Mouse (Mus musculus): ENCODE measurements around the gene Flt4. TPM values are rescaled to one million over a fixed set of nuclear protein-coding genes. Genes with fewer than 3 reads are reported as not detected.

Gene Flt4
- total RNA-seq, 1 experiment: 4.3 TPM

GRCm38 (mm10) chr11:49652401-49653078 lies 43.5 kb downstream of the Flt4 start:
- Histone ChIP-seq H3K4me1 (ENCODE audit: control insufficient read depth in 2 of 2, insufficient read depth in 2 of 2, low read length in 2 of 2, poor library complexity in 1 of 2) (peaks cover 2 to 17% of the 10 kb centered on the region in 2 experiments; a peak in 2 of 4 replicates), H3K27ac (ENCODE audit: insufficient read depth, low read depth, low read length, poor library complexity, severe bottlenecking) (no peak overlapping the region), H3K9me3 (ENCODE audit: control insufficient read depth, insufficient read depth, low read depth, low read length) (no peaks in the 10 kb centered on the region), H3K4me3 (ENCODE audit: insufficient read depth in 1 of 2, low read depth in 1 of 2, low read length in 2 of 2, poor library complexity in 1 of 2, severe bottlenecking in 1 of 2) (no peak overlapping the region), H3K9ac (ENCODE audit: insufficient read depth, low read depth, low read length, poor library complexity, severe bottlenecking) (no peak overlapping the region), H3K36me3 (ENCODE audit: control insufficient read depth, insufficient read depth, low read length, poor library complexity, severe bottlenecking) (no peaks in the 10 kb centered on the region)
- in situ Hi-C loops (cut with MboI; ENCODE audit: low sequenced_read_pairs in 2 of 2, unreplicated experiment in 2 of 2): no loop called here
- no peak for TF ChIP-seq CHD2 (IDR thresholded peaks at IDR 0.05; ENCODE audit: low read depth, low read length)
- peak; percentile 78 for DNase-seq (ENCODE audit: low read depth, low spot score)

- no peak for TF ChIP-seq ZC3H11A (IDR thresholded peaks at IDR 0.05; ENCODE audit: borderline replicate concordance, low read depth, low read length)
- no peak for TF ChIP-seq CHD2 (IDR thresholded peaks at IDR 0.05; ENCODE audit: low read depth, low read length)
- no peak for TF ChIP-seq MAFK (IDR thresholded peaks at IDR 0.05; ENCODE audit: insufficient read depth, low read depth, low read length)
- no peak for TF ChIP-seq ZNF384 (IDR thresholded peaks at IDR 0.05; ENCODE audit: low read depth, low read length)
- TF ChIP-seq HCFC1 (IDR thresholded peaks at IDR 0.05; ENCODE audit: borderline replicate concordance, insufficient read depth, low read length): no peak
- Histone ChIP-seq H3K4me3 (ENCODE audit: insufficient read depth in 1 of 2, low read depth in 1 of 2, low read length in 2 of 2, poor library complexity in 1 of 2, severe bottlenecking in 1 of 2) (no peak overlapping the region), H3K27ac (ENCODE audit: insufficient read depth, low read depth, low read length, poor library complexity, severe bottlenecking) (no peak overlapping the region), H3K9ac (ENCODE audit: insufficient read depth, low read depth, low read length, poor library complexity, severe bottlenecking) (0 out of 2 replicates have a peak overlapping the region, but pooled peaks have one; percentile 14), H3K36me3 (ENCODE audit: control insufficient read depth, insufficient read depth, low read length, poor library complexity, severe bottlenecking) (no peaks in the 10 kb centered on the region), H3K4me1 (ENCODE audit: control insufficient read depth in 2 of 2, insufficient read depth in 2 of 2, low read length in 2 of 2, poor library complexity in 1 of 2) (peaks cover 2 to 20% of the 10 kb centered on the region in 2 experiments; a peak in 2 of 4 replicates), H3K9me3 (ENCODE audit: control insufficient read depth, insufficient read depth, low read depth, low read length) (no peaks in the 10 kb centered on the region)
- DNase-seq (ENCODE audit: low read depth, low spot score): no peak
- in situ Hi-C loops (cut with MboI; ENCODE audit: low sequenced_read_pairs in 2 of 2, unreplicated experiment in 2 of 2): no loop called here
Measured at GRCm38 (mm10) chr11:49653079-49653408, 44.0 kb downstream of the Flt4 start.

GRCm38 (mm10) chr11:49654651-49655050 lies 45.6 kb downstream of the Flt4 start:
- no peaks in the 10 kb centered on the region for H3K36me3 ChIP-seq (ENCODE audit: control insufficient read depth, insufficient read depth, low read length, poor library complexity, severe bottlenecking)

GRCm38 (mm10) chr11:49655501-49655900 lies 46.4 kb downstream of the Flt4 start:
- in situ Hi-C loops (cut with MboI; ENCODE audit: low sequenced_read_pairs in 2 of 2, unreplicated experiment in 2 of 2): no loop called here
- no peak overlapping the region for H3K9ac ChIP-seq (ENCODE audit: insufficient read depth, low read depth, low read length, poor library complexity, severe bottlenecking)
- H3K9me3 ChIP-seq (ENCODE audit: control insufficient read depth, insufficient read depth, low read depth, low read length): no peaks in the 10 kb centered on the region
- peaks cover 7 to 30% of the 10 kb centered on the region in 2 experiments; a peak in 3 of 4 replicates for H3K4me1 ChIP-seq (ENCODE audit: control insufficient read depth in 2 of 2, insufficient read depth in 2 of 2, low read length in 2 of 2, poor library complexity in 1 of 2)
- H3K4me3 ChIP-seq (ENCODE audit: insufficient read depth in 1 of 2, low read depth in 1 of 2, low read length in 2 of 2, poor library complexity in 1 of 2, severe bottlenecking in 1 of 2): no peak overlapping the region
- H3K27ac ChIP-seq (ENCODE audit: insufficient read depth, low read depth, low read length, poor library complexity, severe bottlenecking): no peak overlapping the region
- H3K36me3 ChIP-seq (ENCODE audit: control insufficient read depth, insufficient read depth, low read length, poor library complexity, severe bottlenecking): no peaks in the 10 kb centered on the region
- TF ChIP-seq MAFK (IDR thresholded peaks at IDR 0.05; ENCODE audit: insufficient read depth, low read depth, low read length): no peak
- no peak for TF ChIP-seq CHD2 (IDR thresholded peaks at IDR 0.05; ENCODE audit: low read depth, low read length)
- DNase-seq (ENCODE audit: low read depth, low spot score): no peak

More at GRCm38 (mm10) chr11:49654651-49655050, 45.6 kb downstream of the Flt4 start:
- Histone ChIP-seq H3K9ac (ENCODE audit: insufficient read depth, low read depth, low read length, poor library complexity, severe bottlenecking) (no peak overlapping the region), H3K4me1 (ENCODE audit: control insufficient read depth in 2 of 2, insufficient read depth in 2 of 2, low read length in 2 of 2, poor library complexity in 1 of 2) (peaks cover 4 to 30% of the 10 kb centered on the region in 2 experiments; a peak in 3 of 4 replicates), H3K4me3 (ENCODE audit: insufficient read depth in 1 of 2, low read depth in 1 of 2, low read length in 2 of 2, poor library complexity in 1 of 2, severe bottlenecking in 1 of 2) (no peak overlapping the region), H3K27ac (ENCODE audit: insufficient read depth, low read depth, low read length, poor library complexity, severe bottlenecking) (no peak overlapping the region), H3K9me3 (ENCODE audit: control insufficient read depth, insufficient read depth, low read depth, low read length) (no peaks in the 10 kb centered on the region)
- in situ Hi-C loops (cut with MboI; ENCODE audit: low sequenced_read_pairs in 2 of 2, unreplicated experiment in 2 of 2): no loop called here
- no peak for DNase-seq (ENCODE audit: low read depth, low spot score)
- no peak for TF ChIP-seq MAFK (IDR thresholded peaks at IDR 0.05; ENCODE audit: insufficient read depth, low read depth, low read length)
- no peak for TF ChIP-seq CHD2 (IDR thresholded peaks at IDR 0.05; ENCODE audit: low read depth, low read length)
- no peak for TF ChIP-seq HCFC1 (IDR thresholded peaks at IDR 0.05; ENCODE audit: borderline replicate concordance, insufficient read depth, low read length)
- TF ChIP-seq ZNF384 (IDR thresholded peaks at IDR 0.05; ENCODE audit: low read depth, low read length): no peak
- no peak for TF ChIP-seq ZC3H11A (IDR thresholded peaks at IDR 0.05; ENCODE audit: borderline replicate concordance, low read depth, low read length)

GRCm38 (mm10) chr11:49658065-49658464 lies 49.0 kb downstream of the Flt4 start:
- H3K27ac ChIP-seq (ENCODE audit: insufficient read depth, low read depth, low read length, poor library complexity, severe bottlenecking): no peak overlapping the region

More at GRCm38 (mm10) chr11:49658065-49658464, 49.0 kb downstream of the Flt4 start:
- Histone ChIP-seq H3K4me3 (ENCODE audit: insufficient read depth in 1 of 2, low read depth in 1 of 2, low read length in 2 of 2, poor library complexity in 1 of 2, severe bottlenecking in 1 of 2) (no peak overlapping the region), H3K4me1 (ENCODE audit: control insufficient read depth in 2 of 2, insufficient read depth in 2 of 2, low read length in 2 of 2, poor library complexity in 1 of 2) (peaks cover 4 to 17% of the 10 kb centered on the region in 2 experiments; a peak in 3 of 4 replicates), H3K36me3 (ENCODE audit: control insufficient read depth, insufficient read depth, low read length, poor library complexity, severe bottlenecking) (no peaks in the 10 kb centered on the region), H3K9ac (ENCODE audit: insufficient read depth, low read depth, low read length, poor library complexity, severe bottlenecking) (no peak overlapping the region), H3K9me3 (ENCODE audit: control insufficient read depth, insufficient read depth, low read depth, low read length) (no peaks in the 10 kb centered on the region)
- TF ChIP-seq ZC3H11A (IDR thresholded peaks at IDR 0.05; ENCODE audit: borderline replicate concordance, low read depth, low read length): no peak
- no peak for TF ChIP-seq ZNF384 (IDR thresholded peaks at IDR 0.05; ENCODE audit: low read depth, low read length)
- TF ChIP-seq HCFC1 (IDR thresholded peaks at IDR 0.05; ENCODE audit: borderline replicate concordance, insufficient read depth, low read length): no peak
- TF ChIP-seq CHD2 (IDR thresholded peaks at IDR 0.05; ENCODE audit: low read depth, low read length): no peak
- no peak for TF ChIP-seq MAFK (IDR thresholded peaks at IDR 0.05; ENCODE audit: insufficient read depth, low read depth, low read length)
- in situ Hi-C loops (cut with MboI; ENCODE audit: low sequenced_read_pairs in 2 of 2, unreplicated experiment in 2 of 2): no loop called here
- no peak for DNase-seq (ENCODE audit: low read depth, low spot score)
